9 mouse cellular contexts compared by ENCODE assay signal in the genomic region with DNA sequence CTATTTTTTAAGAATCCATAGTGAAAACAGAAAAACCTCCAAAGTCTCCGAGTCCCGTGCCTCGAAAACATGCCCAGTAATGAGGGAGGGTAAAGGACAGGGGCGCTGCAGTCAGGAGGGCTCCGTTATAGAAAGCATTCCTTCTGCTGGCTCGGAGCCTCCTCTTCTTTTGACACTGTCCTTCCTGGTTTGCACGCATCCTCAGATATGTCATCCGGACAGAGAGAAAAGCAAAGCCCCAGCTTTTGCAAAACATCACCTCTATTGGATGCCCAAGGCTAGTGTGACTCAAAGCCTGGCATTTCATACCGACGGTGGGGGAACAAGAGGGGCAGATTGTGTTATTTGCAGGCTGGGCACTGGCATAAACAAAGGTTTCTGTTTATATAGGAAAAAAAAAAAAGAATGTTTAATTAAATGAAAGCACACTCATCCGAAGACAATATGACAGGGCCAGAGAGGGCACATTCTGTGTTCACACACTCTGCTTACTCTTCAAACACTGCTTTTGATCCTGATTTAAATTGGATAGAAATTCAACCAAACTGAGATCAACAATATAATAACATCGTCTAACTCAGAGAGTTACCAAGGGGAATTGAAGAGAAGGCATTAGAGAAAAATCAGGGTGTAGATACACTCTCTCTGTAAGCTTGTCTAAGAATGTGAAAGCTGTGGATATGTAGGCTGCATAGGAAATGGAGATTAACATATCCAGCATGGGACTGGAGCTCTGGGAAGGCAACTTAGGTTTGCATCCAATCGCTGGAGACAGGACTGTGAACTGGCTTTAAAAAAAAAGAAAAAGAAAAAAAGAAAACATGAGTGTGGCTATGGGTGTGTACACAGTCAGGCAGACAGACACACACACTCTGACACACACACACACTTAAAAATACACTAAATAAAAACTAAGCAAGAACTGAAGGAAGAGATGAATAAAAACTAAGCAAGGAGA.
DNase-seq lines count a peak whose midpoint lies in the region; ATAC-seq lines count a peak whose summit lies in the region.
"Had no signal": no experiment of that assay in that cellular context is flagged by ENCODE, and none has a peak within 500 bp of the region (broad histone marks: within the 10 kb centered on the region; RNA-seq: fewer than 3 reads in every experiment).

No protein-coding gene starts in this region.

- H3K4me3 ChIP-seq in heart, embryonic 14.5 days (ENCODE audit: control insufficient read depth in 1 of 2, insufficient read depth in 1 of 2, low read depth in 1 of 2, low read length in 2 of 2) = no peak overlapping the region
- no peak overlapping the region for H3K4me3 ChIP-seq in hindbrain, embryonic 15.5 days
- H3K4me3 ChIP-seq in stomach, embryonic 16.5 days (replicated peaks; ENCODE audit: low read length) = no peak overlapping the region

- no peak overlapping the region for H3K9ac ChIP-seq in heart, embryonic 14.5 days (ENCODE audit: low read length)
- H3K9ac ChIP-seq in hindbrain, embryonic 15.5 days = no peak overlapping the region
- H3K9ac ChIP-seq in stomach, embryonic 16.5 days (ENCODE audit: low read length) = no peak overlapping the region

- no peaks in the 10 kb centered on the region for H3K27me3 ChIP-seq in heart, embryonic 14.5 days (ENCODE audit: control insufficient read depth, insufficient read depth, low read length)
- H3K27me3 ChIP-seq in hindbrain, embryonic 15.5 days = no peaks in the 10 kb centered on the region
- H3K27me3 ChIP-seq in stomach, embryonic 16.5 days (ENCODE audit: control insufficient read depth, insufficient read depth, low read length) = no peaks in the 10 kb centered on the region

- WGBS in heart, embryonic 14.5 days = 40% methylated on average over 13 of the region's 13 CpGs
- 40% methylated on average over 13 of the region's 13 CpGs for WGBS in hindbrain, embryonic 15.5 days
- WGBS in stomach, embryonic 16.5 days = 39% methylated on average over 13 of the region's 13 CpGs

- H3K9me3 ChIP-seq in heart, embryonic 14.5 days (ENCODE audit: control insufficient read depth, low read length) = no peaks in the 10 kb centered on the region
- H3K9me3 ChIP-seq in hindbrain, embryonic 15.5 days = no peaks in the 10 kb centered on the region
- no peaks in the 10 kb centered on the region for H3K9me3 ChIP-seq in stomach, embryonic 16.5 days (replicated peaks; ENCODE audit: control insufficient read depth, low read length)

- no peaks in the 10 kb centered on the region for H3K36me3 ChIP-seq in heart, embryonic 14.5 days (ENCODE audit: control insufficient read depth, insufficient read depth, low read length)
- no peaks in the 10 kb centered on the region for H3K36me3 ChIP-seq in hindbrain, embryonic 15.5 days
- H3K36me3 ChIP-seq in stomach, embryonic 16.5 days (ENCODE audit: control insufficient read depth, insufficient read depth, low read length) = no peaks in the 10 kb centered on the region

- peaks cover 3 to 7% of the 10 kb centered on the region in 2 experiments; a peak in 3 of 4 replicates for H3K4me1 ChIP-seq in heart, embryonic 14.5 days (ENCODE audit: control insufficient read depth in 2 of 2, insufficient read depth in 2 of 2, low read length in 2 of 2)
- peaks cover 17% of the 10 kb centered on the region for H3K4me1 ChIP-seq in hindbrain, embryonic 15.5 days (replicated peaks)
- H3K4me1 ChIP-seq in stomach, embryonic 16.5 days (ENCODE audit: control insufficient read depth, insufficient read depth, low read length) = 0 out of 2 replicates have a peak, but pooled peaks cover 4% of the 10 kb centered on the region

- DNase-seq in heart, adult 8-10 months (ENCODE audit: low spot score) = no peak
- peak; percentile 10 for DNase-seq in right cerebral cortex, postnatal 4 days
- no peak for DNase-seq in right cerebral cortex, postnatal 25 days
- DNase-seq in frontal cortex, postnatal 14 days (ENCODE audit: low spot score in 2 of 2) = no peak
- DNase-seq in thymus, postnatal 36 days = no peak
- DNase-seq: gastrocnemius, postnatal 36 days had no signal

- ATAC-seq in heart, embryonic 14.5 days (ENCODE audit: insufficient number of reproducible peaks, insufficient read depth, low FRiP score, low read depth) = peak; percentile 68; the same call in 1 of the 2 replicates
- peak; percentile 67; the same call in 1 of the 2 replicates for ATAC-seq in hindbrain, embryonic 15.5 days (ENCODE audit: low FRiP score, low read depth)
- peak; percentile 69 for ATAC-seq in stomach, embryonic 16.5 days (ENCODE audit: insufficient read depth, low FRiP score)

- H3K4me2 ChIP-seq in heart, embryonic 14.5 days (ENCODE audit: low read length) = peak overlapping the region; percentile 41
- H3K4me2 ChIP-seq in hindbrain, embryonic 15.5 days = no peak overlapping the region
- no peak overlapping the region for H3K4me2 ChIP-seq in stomach, embryonic 16.5 days (ENCODE audit: low read depth, low read length)

- peak overlapping the region in 1 of 2 experiments; percentile 14; a peak in 1 of 4 replicates for H3K27ac ChIP-seq in heart, embryonic 14.5 days (replicated peaks in 1 of 2; ENCODE audit: control insufficient read depth in 1 of 2, insufficient read depth in 1 of 2, low read depth in 2 of 2, low read length in 2 of 2)
- H3K27ac ChIP-seq in hindbrain, embryonic 15.5 days (replicated peaks) = peak overlapping the region; percentile 31
- no peak overlapping the region for H3K27ac ChIP-seq in stomach, embryonic 16.5 days (ENCODE audit: low read length)
